Mouse (Mus musculus) MEL (cell line): ENCODE data around the gene Robo3. TPM values are rescaled to one million over a fixed set of nuclear protein-coding genes. Genes with fewer than 3 reads are reported as not detected.

Experiments used
- DNase-seq: peaks from one replicate; pipeline ENCODE4 v3.0.0; 2011; ENCODE audit warnings: low read depth, low spot score
- H3K27ac ChIP-seq: 2 replicates; pipeline ENCODE4 v1.5.1; 2012; ENCODE audit warnings: low read depth, mild to moderate bottlenecking, control low read depth, low read length, moderate library complexity; ENCODE audit not compliant: control insufficient read depth
- H3K27me3 ChIP-seq, 2 experiments: fragments of 150-350 bp in 1 of 2; sonication (generic) in 1 of 2; 2 replicates each; pipeline ENCODE4 v1.6.1; 2012; ENCODE audit warnings: low read length in 2 of 2, mild to moderate bottlenecking in 2 of 2, improper control_type of control experiment in 1 of 2, moderate library complexity in 1 of 2; ENCODE audit not compliant: insufficient read depth in 2 of 2, control insufficient read depth in 1 of 2
- H3K36me3 ChIP-seq, 2 experiments: 2 replicates each; pipeline ENCODE4 v1.6.1; 2012 to 2014; ENCODE audit warnings: low read length in 2 of 2, improper control_type of control experiment in 1 of 2, inconsistent platforms in 1 of 2, mild to moderate bottlenecking in 1 of 2; ENCODE audit not compliant: insufficient read depth in 2 of 2, control insufficient read depth in 1 of 2
- H3K4me1 ChIP-seq, 2 experiments: fragments of 150-350 bp in 1 of 2; sonication (generic) in 1 of 2; 2 replicates each; pipeline ENCODE4 v1.6.1; 2012; ENCODE audit warnings: low read length in 2 of 2, improper control_type of control experiment in 1 of 2, mild to moderate bottlenecking in 1 of 2; ENCODE audit not compliant: insufficient read depth in 2 of 2, control insufficient read depth in 1 of 2
- H3K4me3 ChIP-seq, 2 experiments: fragments of 150-350 bp in 1 of 2; sonication (generic) in 1 of 2; 2 replicates each; pipeline ENCODE4 v1.5.1; 2012; ENCODE audit warnings: low read depth in 2 of 2, low read length in 2 of 2, mild to moderate bottlenecking in 2 of 2, moderate library complexity in 2 of 2, control low read depth in 1 of 2, improper control_type of control experiment in 1 of 2; ENCODE audit not compliant: control insufficient read depth in 1 of 2, insufficient read depth in 1 of 2
- H3K79me2 ChIP-seq: 2 replicates; pipeline ENCODE4 v1.6.1; 2012; ENCODE audit warnings: mild to moderate bottlenecking, low read length, moderate library complexity; ENCODE audit not compliant: control insufficient read depth, poor library complexity, insufficient read depth
- H3K9ac ChIP-seq: 2 replicates; pipeline ENCODE4 v1.6.1; 2012; ENCODE audit warnings: low read depth, mild to moderate bottlenecking, control low read depth, low read length, moderate library complexity; ENCODE audit not compliant: control insufficient read depth, poor library complexity, severe bottlenecking
- H3K9me3 ChIP-seq: fragments of 150-350 bp; sonication (generic); replicated peaks from 2 replicates; pipeline ENCODE4 v1.6.1; 2012; ENCODE audit warnings: mild to moderate bottlenecking, low read length, improper control_type of control experiment, moderate library complexity; ENCODE audit not compliant: insufficient read depth
- CHD1 ChIP-seq: IDR thresholded peaks from 2 replicates; pipeline ENCODE4 v1.6.1; 2012; ENCODE audit warnings: low read depth, mild to moderate bottlenecking, inconsistent platforms, low read length, improper control_type of control experiment
- CTCF ChIP-seq, 3 experiments: IDR thresholded peaks in 2 of 3; conservative IDR thresholded peaks in 1 of 3; 2 replicates each; pipeline ENCODE4 v1.5.1; 2011 to 2012; ENCODE audit warnings: low read length in 3 of 3, low read depth in 2 of 3, mild to moderate bottlenecking in 2 of 3, improper control_type of control experiment in 1 of 3, inconsistent platforms in 1 of 3, mixed read lengths in 1 of 3, moderate library complexity in 1 of 3; ENCODE audit not compliant: control insufficient read depth in 1 of 3, insufficient read depth in 1 of 3, poor library complexity in 1 of 3, severe bottlenecking in 1 of 3
- E2F4 ChIP-seq: IDR thresholded peaks from 2 replicates; pipeline ENCODE4 v1.6.1; 2011; ENCODE audit warnings: low read depth, low read length, improper control_type of control experiment, borderline replicate concordance
- ELF1 ChIP-seq: IDR thresholded peaks from 2 replicates; pipeline ENCODE4 v1.6.1; 2014; ENCODE audit warnings: low read depth, mild to moderate bottlenecking, inconsistent platforms, low read length, improper control_type of control experiment, moderate library complexity
- EP300 ChIP-seq, 2 experiments: IDR thresholded peaks; 2 replicates each; pipeline ENCODE4 v1.6.1; 2011; ENCODE audit warnings: improper control_type of control experiment in 2 of 2, low read length in 2 of 2, low read depth in 1 of 2, mild to moderate bottlenecking in 1 of 2
- ETS1 ChIP-seq: IDR thresholded peaks from 2 replicates; pipeline ENCODE4 v1.6.1; 2012; ENCODE audit warnings: low read depth, mild to moderate bottlenecking, inconsistent platforms, low read length, improper control_type of control experiment, moderate library complexity
- HCFC1 ChIP-seq: IDR thresholded peaks from 2 replicates; pipeline ENCODE4 v1.6.1; 2012; ENCODE audit warnings: low read depth, mild to moderate bottlenecking, inconsistent platforms, low read length, improper control_type of control experiment, moderate library complexity
- JUND ChIP-seq: IDR thresholded peaks from 2 replicates; pipeline ENCODE4 v1.6.1; 2011; ENCODE audit warnings: low read depth, mild to moderate bottlenecking, improper control_type of control experiment, low read length
- MAFK ChIP-seq: IDR thresholded peaks from 2 replicates; pipeline ENCODE4 v1.6.1; 2011; ENCODE audit warnings: low read depth, mild to moderate bottlenecking, low read length, improper control_type of control experiment, borderline replicate concordance
- MAX ChIP-seq: IDR thresholded peaks from 2 replicates; pipeline ENCODE4 v1.6.1; 2011; ENCODE audit warnings: low read length, improper control_type of control experiment
- MAZ ChIP-seq: IDR thresholded peaks from 2 replicates; pipeline ENCODE4 v1.6.1; 2012; ENCODE audit warnings: low read depth, mild to moderate bottlenecking, inconsistent platforms, low read length, improper control_type of control experiment
- MXI1 ChIP-seq: IDR thresholded peaks from 2 replicates; pipeline ENCODE4 v1.6.1; 2011; ENCODE audit warnings: mild to moderate bottlenecking, low read depth, low read length, improper control_type of control experiment
- MYC ChIP-seq: IDR thresholded peaks from 2 replicates; pipeline ENCODE4 v1.6.1; 2011; ENCODE audit warnings: low read depth, mild to moderate bottlenecking, low read length, improper control_type of control experiment, moderate library complexity
- NELFE ChIP-seq: IDR thresholded peaks from 2 replicates; pipeline ENCODE4 v1.6.1; 2011; ENCODE audit warnings: low read depth, low read length, improper control_type of control experiment
- NRF1 ChIP-seq: IDR thresholded peaks from 2 replicates; pipeline ENCODE4 v1.6.1; 2014; ENCODE audit warnings: low read depth, mild to moderate bottlenecking, inconsistent platforms, low read length, improper control_type of control experiment, moderate library complexity; ENCODE audit not compliant: poor library complexity, insufficient read depth, severe bottlenecking
- POLR2AphosphoS5 ChIP-seq: IDR thresholded peaks from 2 replicates; pipeline ENCODE4 v1.6.1; 2012; ENCODE audit warnings: low read depth, borderline replicate concordance, mild to moderate bottlenecking, inconsistent platforms, low read length, moderate library complexity, mixed read lengths
- RAD21 ChIP-seq: IDR thresholded peaks from 2 replicates; pipeline ENCODE4 v1.6.1; 2011; ENCODE audit warnings: mild to moderate bottlenecking, low read depth, low read length, improper control_type of control experiment
- TAL1 ChIP-seq: IDR thresholded peaks from 2 replicates; pipeline ENCODE4 v1.6.1; 2012; ENCODE audit warnings: mild to moderate bottlenecking, inconsistent platforms, low read length, moderate library complexity, mixed read lengths
- TCF12 ChIP-seq: IDR thresholded peaks from 2 replicates; pipeline ENCODE4 v1.6.1; 2014; ENCODE audit warnings: low read depth, mild to moderate bottlenecking, inconsistent platforms, low read length, improper control_type of control experiment, moderate library complexity
- UBTF ChIP-seq: IDR thresholded peaks from 2 replicates; pipeline ENCODE4 v1.6.1; 2012; ENCODE audit warnings: low read depth, mild to moderate bottlenecking, inconsistent platforms, low read length, improper control_type of control experiment, moderate library complexity, borderline replicate concordance; ENCODE audit not compliant: insufficient read depth
- USF2 ChIP-seq, 2 experiments: IDR thresholded peaks; 2 replicates each; pipeline ENCODE4 v1.6.1; 2011 to 2012; ENCODE audit warnings: improper control_type of control experiment in 2 of 2, low read length in 2 of 2, borderline replicate concordance in 1 of 2, inconsistent platforms in 1 of 2, low read depth in 1 of 2, mild to moderate bottlenecking in 1 of 2; ENCODE audit not compliant: insufficient read depth in 1 of 2
- ZC3H11A ChIP-seq: IDR thresholded peaks from 2 replicates; pipeline ENCODE4 v1.6.1; 2012; ENCODE audit warnings: low read depth, mild to moderate bottlenecking, inconsistent platforms, low read length, improper control_type of control experiment
- ZMIZ1 ChIP-seq: IDR thresholded peaks from 2 replicates; pipeline ENCODE4 v1.6.1; 2012; ENCODE audit warnings: low read depth, mild to moderate bottlenecking, inconsistent platforms, low read length, improper control_type of control experiment, moderate library complexity
- ZNF384 ChIP-seq: IDR thresholded peaks from 2 replicates; pipeline ENCODE4 v1.6.1; 2012; ENCODE audit warnings: low read depth, mild to moderate bottlenecking, inconsistent platforms, low read length, improper control_type of control experiment
- polyA plus RNA-seq, 2 experiments: library from polyadenylated mRNA; stranded (reverse) in 1 of 2; unstranded in 1 of 2; fragments of >175 nt in 1 of 2; fragments of >200 nt in 1 of 2; gene quantifications; 2 replicates each; pipeline versions ENCODE4 v1.2.1 to v1.2.4; 2012; ENCODE audit warnings: low replicate concordance in 2 of 2, low read depth in 1 of 2; ENCODE audit not compliant: insufficient read length in 2 of 2, insufficient read depth in 1 of 2, missing spikeins in 1 of 2
- total RNA-seq: library from RNA; depleted of rRNA; stranded (reverse); fragments of 300-350 nt; gene quantifications from 2 replicates; pipeline ENCODE4 v1.2.3, GENCODE M21; 2012

Robo3 gene
- total and polyA plus RNA-seq, 3 experiments, result not detected

GRCm38 (mm10) chr9:37452401-37452800, 19.4 kb upstream of the Robo3 start:
- DNase-seq, result no peak
- Histone ChIP-seq H3K9ac (no peak overlapping the region), H3K4me3 (no peak overlapping the region)
- TF ChIP-seq HCFC1 (no peak), USF2 (IDR thresholded peaks at IDR 0.05; ENCODE audit: borderline replicate concordance in 1 of 2, insufficient read depth in 1 of 2, low read depth in 1 of 2, low read length in 2 of 2) (no peak), ETS1 (no peak), RAD21 (no peak), MYC (no peak), TCF12 (no peak)
- TF ChIP-seq, all 39 proteins: peak for 0
- no peaks in the 10 kb centered on the region for H3K9me3 ChIP-seq
- no peaks in the 10 kb centered on the region; a peak in 1 of 4 replicates for H3K36me3 ChIP-seq
- no peaks in the 10 kb centered on the region for H3K4me1 ChIP-seq
- H3K27ac ChIP-seq, result no peak overlapping the region
- peaks cover 10 to 24% of the 10 kb centered on the region in 2 experiments for H3K27me3 ChIP-seq
- H3K79me2 ChIP-seq, result no peaks in the 10 kb centered on the region

GRCm38 (mm10) chr9:37437772-37438735, 5.0 kb upstream of the Robo3 start:
- no peaks in the 10 kb centered on the region for H3K79me2 ChIP-seq

GRCm38 (mm10) chr9:37435616-37436015, 2.6 kb upstream of the Robo3 start:
- Histone ChIP-seq H3K9me3 (no peaks in the 10 kb centered on the region), H3K9ac (no peak overlapping the region), H3K4me1 (no peaks in the 10 kb centered on the region), H3K4me3 (no peak overlapping the region), H3K27ac (no peak overlapping the region), H3K36me3 (no peaks in the 10 kb centered on the region), H3K27me3 (peaks cover 0 to 3% of the 10 kb centered on the region in 2 experiments; a peak in 3 of 4 replicates), H3K79me2 (no peaks in the 10 kb centered on the region)
- DNase-seq, result no peak
- TF ChIP-seq EP300 (IDR thresholded peaks at IDR 0.05; ENCODE audit: low read depth in 1 of 2, low read length in 2 of 2), result no peak
- no peak for TF ChIP-seq NELFE
- no peak for TF ChIP-seq MAZ
- no peak for TF ChIP-seq ZNF384
- no peak for TF ChIP-seq RAD21
- TF ChIP-seq ZMIZ1, result no peak
- TF ChIP-seq MAX, result no peak
- TF ChIP-seq TAL1, result no peak
- no peak for TF ChIP-seq E2F4
- no peak for TF ChIP-seq MYC
- no peak for TF ChIP-seq ELF1
- TF ChIP-seq USF2 (IDR thresholded peaks at IDR 0.05; ENCODE audit: borderline replicate concordance in 1 of 2, insufficient read depth in 1 of 2, low read depth in 1 of 2, low read length in 2 of 2), result no peak
- no peak for TF ChIP-seq JUND
- TF ChIP-seq ZC3H11A, result no peak
- no peak for TF ChIP-seq POLR2AphosphoS5
- TF ChIP-seq TCF12, result no peak
- TF ChIP-seq CTCF (IDR thresholded peaks at IDR 0.05 in 2 of 3, conservative IDR thresholded peaks at IDR 0.05 in 1 of 3; ENCODE audit: control insufficient read depth in 1 of 3, insufficient read depth in 1 of 3, low read depth in 2 of 3, low read length in 3 of 3, poor library complexity in 1 of 3, severe bottlenecking in 1 of 3), result no peak
- TF ChIP-seq MAFK, result no peak
- TF ChIP-seq MXI1, result no peak

More at GRCm38 (mm10) chr9:37437772-37438735, 5.0 kb upstream of the Robo3 start:
- Histone ChIP-seq H3K9me3 (no peaks in the 10 kb centered on the region), H3K4me3 (no peak overlapping the region), H3K27me3 (peaks cover 0 to 3% of the 10 kb centered on the region in 2 experiments; a peak in 3 of 4 replicates), H3K9ac (no peak overlapping the region), H3K4me1 (no peaks in the 10 kb centered on the region), H3K27ac (no peak overlapping the region), H3K36me3 (no peaks in the 10 kb centered on the region)
- no peak for DNase-seq
- TF ChIP-seq ZMIZ1 (no peak), MAZ (no peak), CHD1 (no peak), NRF1 (no peak), UBTF (no peak), POLR2AphosphoS5 (no peak)
